Comparison of ENCODE assay signal across 8 mouse cellular contexts in the genomic region with DNA sequence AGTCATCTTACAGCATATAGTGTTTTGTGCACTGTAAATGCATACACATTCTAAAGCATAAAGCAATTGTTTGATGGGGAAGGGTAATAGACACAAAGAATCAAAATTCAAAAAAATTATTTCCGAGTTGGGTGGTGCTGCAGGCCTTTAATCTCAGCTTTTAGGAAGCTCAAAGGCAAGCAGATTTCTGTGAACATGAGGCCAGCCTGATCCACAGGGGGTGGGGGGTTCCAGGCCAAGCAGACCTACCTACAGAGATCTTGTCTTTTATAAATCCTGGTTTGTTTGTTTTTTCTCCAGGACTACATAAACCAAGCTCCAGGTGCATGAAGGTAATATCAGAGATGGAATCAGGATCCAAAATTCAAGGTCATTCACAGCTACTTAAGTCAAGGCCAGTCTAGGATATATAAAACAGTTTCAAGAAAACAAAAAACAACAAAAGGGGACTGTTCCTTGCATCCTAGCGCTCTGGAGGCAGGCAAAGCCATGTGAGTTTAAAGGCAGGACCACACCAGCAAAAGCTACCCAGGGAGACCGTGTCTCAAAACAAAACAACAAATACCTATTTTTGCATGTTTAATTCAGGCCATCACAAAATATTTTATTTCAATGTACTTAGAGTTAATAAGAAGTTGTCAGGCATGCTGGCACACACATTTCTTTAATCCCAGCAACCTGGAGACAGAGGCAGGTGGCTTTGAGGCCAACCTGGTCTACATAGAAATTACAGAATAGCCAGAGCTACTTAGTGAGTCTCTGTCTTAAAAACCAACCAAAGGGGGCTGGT. TPM values are rescaled to one million over a fixed set of nuclear protein-coding genes. Genes with fewer than 3 reads are reported as not detected.
DNase-seq lines count a peak whose midpoint lies in the region; ATAC-seq and TF ChIP-seq lines count a peak whose summit lies in the region.

No protein-coding gene starts in this region.

- 91% methylated on average over 3 of the region's 3 CpGs for WGBS in hindbrain, embryonic 14.5 days
- 95% methylated on average over 3 of the region's 3 CpGs for WGBS in midbrain, embryonic 14.5 days

- no peak overlapping the region for H3K4me2 ChIP-seq in hindbrain, embryonic 14.5 days (replicated peaks)
- no peak overlapping the region for H3K4me2 ChIP-seq in midbrain, embryonic 14.5 days (ENCODE audit: low read length)

- DNase-seq in cerebellum, adult 9-11 months, result peak; percentile 62
- no peak for DNase-seq in cerebellum, adult 18-20 months
- DNase-seq in left cerebral cortex, adult 2 months (ENCODE audit: extremely low spot score in 1 of 2, low spot score in 2 of 2), result no peak
- DNase-seq in left cerebral cortex, adult 9 months (ENCODE audit: low spot score in 2 of 2), result no peak
- DNase-seq in hindbrain, embryonic 14.5 days (ENCODE audit: low spot score), result no peak
- DNase-seq in midbrain, embryonic 14.5 days, result no peak
- no peak for DNase-seq in left cerebral cortex, adult 18-20 months (ENCODE audit: low spot score in 2 of 2)
- DNase-seq in spleen, adult 12 weeks (ENCODE audit: low spot score), result no peak

- no peak overlapping the region for H3K4me3 ChIP-seq in left cerebral cortex, adult 2 months
- H3K4me3 ChIP-seq in hindbrain, embryonic 14.5 days (replicated peaks; ENCODE audit: low read length), result no peak overlapping the region
- no peak overlapping the region for H3K4me3 ChIP-seq in midbrain, embryonic 14.5 days (replicated peaks; ENCODE audit: low read depth, low read length)

- peak overlapping the region; percentile 63 for H3K27ac ChIP-seq in left cerebral cortex, adult 2 months
- H3K27ac ChIP-seq in hindbrain, embryonic 14.5 days, result peak overlapping the region; percentile 57; the same call in 1 of the 2 replicates
- H3K27ac ChIP-seq in midbrain, embryonic 14.5 days (replicated peaks; ENCODE audit: low read depth, low read length), result peak overlapping the region; percentile 47; the same call in 1 of the 2 replicates

- no peak overlapping the region for H3K9ac ChIP-seq in hindbrain, embryonic 14.5 days
- no peak overlapping the region for H3K9ac ChIP-seq in midbrain, embryonic 14.5 days (replicated peaks; ENCODE audit: low read length)

- ATAC-seq in hindbrain, embryonic 14.5 days (ENCODE audit: low FRiP score), result no peak
- no peak for ATAC-seq in midbrain, embryonic 14.5 days (ENCODE audit: low FRiP score, low TSS enrichment)

- H3K36me3 ChIP-seq in hindbrain, embryonic 14.5 days (replicated peaks; ENCODE audit: control insufficient read depth, insufficient read depth), result peaks cover 30% of the 10 kb centered on the region
- H3K36me3 ChIP-seq in midbrain, embryonic 14.5 days (ENCODE audit: control insufficient read depth, insufficient read depth, low read length), result peaks cover 28% of the 10 kb centered on the region

- H3K4me1 ChIP-seq in hindbrain, embryonic 14.5 days (replicated peaks; ENCODE audit: control insufficient read depth, insufficient read depth, low read length), result peaks cover 22% of the 10 kb centered on the region
- peaks cover 14% of the 10 kb centered on the region for H3K4me1 ChIP-seq in midbrain, embryonic 14.5 days (ENCODE audit: control insufficient read depth, insufficient read depth, low read length)

- no peak for TF ChIP-seq CTCF in left cerebral cortex, adult 2 months (IDR thresholded peaks at IDR 0.05)

- H3K27me3 ChIP-seq in hindbrain, embryonic 14.5 days (ENCODE audit: control insufficient read depth, insufficient read depth, low read length), result no peaks in the 10 kb centered on the region
- H3K27me3 ChIP-seq in midbrain, embryonic 14.5 days (ENCODE audit: control insufficient read depth, insufficient read depth, low read length), result no peaks in the 10 kb centered on the region

- intact Hi-C loops in left cerebral cortex, adult 2 months (cut with DNase I), result no loop called here

- no peaks in the 10 kb centered on the region for H3K9me3 ChIP-seq in hindbrain, embryonic 14.5 days (ENCODE audit: control insufficient read depth, low read length)
- no peaks in the 10 kb centered on the region for H3K9me3 ChIP-seq in midbrain, embryonic 14.5 days (ENCODE audit: control insufficient read depth, low read length)

RNA-seq across cellular contexts. Expression of gene H3f3b, which starts 2.5 kb away (rescaled TPM):
- 100 to 1,000 TPM; 247 to 254 TPM for total RNA-seq in left cerebral cortex, adult 2 months (2021)
- 1,746 and 2,054 TPM in 2 replicates for polyA plus RNA-seq in hindbrain, embryonic 14.5 days (2014; fragmentation: Nextera tagmentation; extraction: Ambion mirVana)
- polyA plus RNA-seq in midbrain, embryonic 14.5 days (2014; fragmentation: Nextera tagmentation; extraction: Ambion mirVana), result 2,683 and 2,948 TPM in 2 replicates
- 100 to 1,000 TPM; 246 to 269 TPM for total RNA-seq in left cerebral cortex, adult 18-20 months (2021)

RNA-seq across cellular contexts. Expression of gene Unk, which starts 4.9 kb away (rescaled TPM):
- total RNA-seq in left cerebral cortex, adult 2 months (2021), result 10 to 100 TPM; 22.7 to 24.6 TPM
- 25.6 and 29.3 TPM in 2 replicates for polyA plus RNA-seq in hindbrain, embryonic 14.5 days (2014; fragmentation: Nextera tagmentation; extraction: Ambion mirVana)
- polyA plus RNA-seq in midbrain, embryonic 14.5 days (2014; fragmentation: Nextera tagmentation; extraction: Ambion mirVana), result 26.5 and 33.0 TPM in 2 replicates
- 10 to 100 TPM; 21.8 to 22.3 TPM for total RNA-seq in left cerebral cortex, adult 18-20 months (2021)

RNA-seq across cellular contexts. Expression of gene Galk1, which starts 12.7 kb away (rescaled TPM):
- 10 to 100 TPM; 13.3 to 13.9 TPM for total RNA-seq in left cerebral cortex, adult 2 months (2021)
- polyA plus RNA-seq in hindbrain, embryonic 14.5 days (2014; fragmentation: Nextera tagmentation; extraction: Ambion mirVana), result 48.6 and 54.4 TPM in 2 replicates
- 32.5 and 39.3 TPM in 2 replicates for polyA plus RNA-seq in midbrain, embryonic 14.5 days (2014; fragmentation: Nextera tagmentation; extraction: Ambion mirVana)
- 10 to 100 TPM; 15.5 to 16.3 TPM for total RNA-seq in left cerebral cortex, adult 18-20 months (2021)

RNA-seq across cellular contexts. Expression of gene Itgb4, which starts 50.7 kb away (rescaled TPM):
- 1 to 10 TPM; 5.1 to 5.7 TPM for total RNA-seq in left cerebral cortex, adult 2 months (2021)
- 1.5 and 1.6 TPM in 2 replicates for polyA plus RNA-seq in hindbrain, embryonic 14.5 days (2014; fragmentation: Nextera tagmentation; extraction: Ambion mirVana)
- polyA plus RNA-seq in midbrain, embryonic 14.5 days (2014; fragmentation: Nextera tagmentation; extraction: Ambion mirVana), result 0.43 and 0.68 TPM in 2 replicates
- 1 to 10 TPM; 4.5 to 6.9 TPM for total RNA-seq in left cerebral cortex, adult 18-20 months (2021)

RNA-seq across cellular contexts. Expression of gene Unc13d, which starts 52.5 kb away (rescaled TPM):
- total RNA-seq in left cerebral cortex, adult 2 months (2021), result 1 to 10 TPM; 1.5 to 2.0 TPM
- 0.75 and 0.83 TPM in 2 replicates for polyA plus RNA-seq in hindbrain, embryonic 14.5 days (2014; fragmentation: Nextera tagmentation; extraction: Ambion mirVana)
- 1.1 and 1.5 TPM in 2 replicates for polyA plus RNA-seq in midbrain, embryonic 14.5 days (2014; fragmentation: Nextera tagmentation; extraction: Ambion mirVana)
- total RNA-seq in left cerebral cortex, adult 18-20 months (2021), result 1 to 10 TPM; 1.8 to 2.7 TPM
